Mouse (Mus musculus) midbrain, postnatal 0 days (tissue): ENCODE data around the gene Prmt8. TPM values are rescaled to one million over a fixed set of nuclear protein-coding genes. Genes with fewer than 3 reads are reported as not detected.

Experiments used
- ATAC-seq: fragments of 200-750 bp; cut with Nextera tagmentation; 2 replicates; pipeline ENCODE4 v1.8.0; 2017; ENCODE audit warnings: moderate number of reproducible peaks, mild to moderate bottlenecking, moderate TSS enrichment, moderate library complexity; ENCODE audit not compliant: low FRiP score
- DNase-seq: peaks from one replicate; pipeline ENCODE4 v3.0.0-alpha.2; 2015; ENCODE audit warnings: low spot score
- H3K27ac ChIP-seq: fragments of 300-500 bp; sonication (generic); 2 replicates; pipeline ENCODE4 v1.5.1; 2014; ENCODE audit warnings: low read depth, mild to moderate bottlenecking, low read length, mixed read lengths
- H3K27me3 ChIP-seq: fragments of 300-500 bp; sonication (generic); 2 replicates; pipeline ENCODE4 v1.6.1; 2014; ENCODE audit warnings: low read length, control low read depth, mixed read lengths; ENCODE audit not compliant: insufficient read depth
- H3K36me3 ChIP-seq: fragments of 300-500 bp; sonication (generic); 2 replicates; pipeline ENCODE4 v1.6.1; 2014; ENCODE audit warnings: low read length, control low read depth, mixed read lengths; ENCODE audit not compliant: insufficient read depth
- H3K4me1 ChIP-seq: fragments of 300-500 bp; sonication (generic); 2 replicates; pipeline ENCODE4 v1.6.1; 2014; ENCODE audit warnings: mild to moderate bottlenecking, control low read depth, antibody characterized with exemption, low read length, mixed read lengths; ENCODE audit not compliant: insufficient read depth
- H3K4me2 ChIP-seq: fragments of 300-500 bp; sonication (generic); 2 replicates; pipeline ENCODE4 v1.6.1; 2014; ENCODE audit warnings: low read depth, mild to moderate bottlenecking, low read length, mixed read lengths; ENCODE audit not compliant: poor library complexity, severe bottlenecking
- H3K4me3 ChIP-seq: fragments of 300-500 bp; sonication (generic); 2 replicates; pipeline ENCODE4 v1.5.1; 2014; ENCODE audit warnings: low read depth, mild to moderate bottlenecking, low read length, moderate library complexity
- H3K9ac ChIP-seq: fragments of 300-500 bp; sonication (generic); replicated peaks from 2 replicates; pipeline ENCODE4 v1.6.1; 2014; ENCODE audit warnings: mild to moderate bottlenecking, low read length, moderate library complexity, mixed read lengths; ENCODE audit not compliant: poor library complexity, severe bottlenecking
- H3K9me3 ChIP-seq: fragments of 300-500 bp; sonication (generic); 2 replicates; pipeline ENCODE4 v1.6.1; 2016; ENCODE audit warnings: low read length, control low read depth
- CTCF ChIP-seq: IDR thresholded peaks from 2 replicates; pipeline ENCODE4 v1.5.1; 2016; ENCODE audit warnings: antibody characterized with exemption, mild to moderate bottlenecking
- WGBS: fragments of 180-500 bp; shearing (Covaris S2); extraction: QIAGEN DNeasy Blood & Tissue Kit; methylation state at CpG from one replicate; pipeline ENCODE4 v1.1.7; 2014; 5-methylcytosine and 5-hydroxymethylcytosine counted together
- polyA plus RNA-seq: library from polyadenylated mRNA; unstranded; fragments of >200 nt; fragmentation: Nextera tagmentation; extraction: Ambion mirVana; gene quantifications from 2 replicates; pipeline ENCODE4 v1.2.1, GENCODE M21; 2015
- total RNA-seq: library from RNA; depleted of rRNA; stranded (reverse); fragments of >200 nt; gene quantifications from 2 replicates; pipeline ENCODE4 v1.2.3, GENCODE M21; 2014

Gene Prmt8
- total and polyA plus RNA-seq, 2 experiments from 2014 or later: 29.3 to 30.7 TPM

DNA sequence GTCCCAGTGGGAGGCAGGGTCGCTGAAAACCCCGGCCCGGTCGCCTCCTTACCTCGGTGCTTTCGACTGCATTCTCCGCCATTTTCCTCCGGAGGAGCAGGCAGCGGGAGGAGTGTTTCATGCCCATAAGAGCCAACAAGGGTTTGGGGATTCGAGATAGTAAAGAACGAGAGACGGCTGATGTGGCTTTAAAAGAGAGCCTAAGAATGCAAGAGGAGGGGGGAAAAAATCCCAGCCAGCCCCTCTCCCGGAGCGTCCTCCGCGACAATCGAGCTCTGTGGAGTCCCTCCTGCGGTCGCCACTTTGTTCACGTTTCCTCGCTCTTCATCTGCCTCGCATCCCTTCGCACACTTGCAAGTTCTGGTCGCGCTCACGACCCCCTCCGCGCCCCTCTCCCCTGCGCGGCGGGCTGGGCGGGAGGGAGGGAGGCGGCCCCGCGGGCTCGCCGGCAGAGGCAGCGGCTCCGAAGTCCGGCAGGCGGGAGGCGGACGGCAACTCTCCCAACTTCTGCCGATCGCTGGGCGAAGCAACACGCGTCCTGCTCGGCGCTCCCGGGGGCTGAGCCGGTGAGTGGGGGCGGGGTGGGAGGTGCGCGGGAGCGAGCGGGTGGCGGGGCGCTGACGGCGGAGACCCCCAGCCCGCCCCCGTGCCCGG is 524 bp downstream of the Prmt8 start:
- WGBS: under 1% methylated on average over 48 of the region's 64 CpGs
- H3K36me3 ChIP-seq: no peaks in the 10 kb centered on the region
- peak overlapping the region; percentile 91 for H3K4me2 ChIP-seq
- peak overlapping the region; percentile 69 for H3K27ac ChIP-seq
- H3K27me3 ChIP-seq: peaks cover 5% of the 10 kb centered on the region; the same call in 1 of the 2 replicates
- H3K4me1 ChIP-seq: peaks cover 12% of the 10 kb centered on the region; the same call in 1 of the 2 replicates
- DNase-seq (peak; percentile 58), ATAC-seq (peak; percentile 17)
- H3K4me3 ChIP-seq: peak overlapping the region; percentile 73
- no peaks in the 10 kb centered on the region for H3K9me3 ChIP-seq
- no peak for TF ChIP-seq CTCF
- peak overlapping the region; percentile 62 for H3K9ac ChIP-seq

DNA sequence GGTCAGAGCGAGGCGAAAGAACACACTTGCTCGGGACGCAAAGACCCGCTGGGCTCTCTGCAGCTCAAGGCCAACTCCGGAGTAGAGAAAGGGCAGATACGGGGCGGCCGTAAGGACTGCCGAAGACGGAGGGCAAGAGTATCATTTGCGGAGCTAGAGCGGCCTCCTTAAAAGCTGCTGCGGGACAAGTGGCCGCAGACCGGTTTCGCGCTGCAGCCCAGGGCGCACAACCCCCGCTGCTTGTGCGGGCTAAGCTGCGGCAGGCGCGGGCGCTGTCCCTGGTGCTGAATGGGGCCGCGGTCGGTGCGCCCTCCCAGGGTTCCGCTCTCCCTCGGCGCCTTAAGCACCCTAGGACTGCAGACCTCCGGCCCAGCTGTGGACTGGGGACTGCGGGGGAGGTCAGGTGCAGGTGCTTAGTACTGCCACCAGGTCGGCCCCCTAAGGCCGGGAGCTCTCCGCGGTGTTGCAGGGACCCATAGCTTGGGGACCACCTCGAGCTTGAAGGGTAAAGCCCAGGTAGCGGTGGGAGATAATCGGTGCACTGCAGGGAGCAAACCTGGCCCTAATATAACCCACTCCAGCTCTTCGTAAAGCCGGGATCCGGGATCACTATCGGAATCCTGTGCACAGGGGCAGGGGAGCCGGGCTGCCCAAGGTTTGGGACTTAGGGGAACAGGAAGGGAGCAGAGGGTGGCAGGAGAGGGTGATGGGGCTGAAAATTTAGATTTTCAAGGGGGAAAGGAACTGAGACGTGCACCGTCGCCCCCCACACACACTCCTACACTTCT is 1.4 kb downstream of the Prmt8 start:
- no peaks in the 10 kb centered on the region for H3K9me3 ChIP-seq
- H3K9ac ChIP-seq: peak overlapping the region; percentile 62
- 1% methylated on average over 48 of the region's 49 CpGs for WGBS
- ATAC-seq (peak; percentile 32; the same call in 1 of the 2 replicates), DNase-seq (peak; percentile 29)
- H3K27ac ChIP-seq: peak overlapping the region; percentile 69
- H3K4me3 ChIP-seq: peak overlapping the region; percentile 73
- no peaks in the 10 kb centered on the region for H3K36me3 ChIP-seq
- peaks cover 12% of the 10 kb centered on the region; the same call in 1 of the 2 replicates for H3K4me1 ChIP-seq
- H3K27me3 ChIP-seq: peaks cover 5% of the 10 kb centered on the region; the same call in 1 of the 2 replicates
- peak overlapping the region; percentile 91 for H3K4me2 ChIP-seq
- TF ChIP-seq CTCF: peak; percentile 29; the same call in 1 of the 2 replicates

GRCm38 (mm10) chr6:127767201-127767705 is 2.0 kb downstream of the Prmt8 start:
- 1% methylated on average over 18 of the region's 18 CpGs for WGBS

DNA sequence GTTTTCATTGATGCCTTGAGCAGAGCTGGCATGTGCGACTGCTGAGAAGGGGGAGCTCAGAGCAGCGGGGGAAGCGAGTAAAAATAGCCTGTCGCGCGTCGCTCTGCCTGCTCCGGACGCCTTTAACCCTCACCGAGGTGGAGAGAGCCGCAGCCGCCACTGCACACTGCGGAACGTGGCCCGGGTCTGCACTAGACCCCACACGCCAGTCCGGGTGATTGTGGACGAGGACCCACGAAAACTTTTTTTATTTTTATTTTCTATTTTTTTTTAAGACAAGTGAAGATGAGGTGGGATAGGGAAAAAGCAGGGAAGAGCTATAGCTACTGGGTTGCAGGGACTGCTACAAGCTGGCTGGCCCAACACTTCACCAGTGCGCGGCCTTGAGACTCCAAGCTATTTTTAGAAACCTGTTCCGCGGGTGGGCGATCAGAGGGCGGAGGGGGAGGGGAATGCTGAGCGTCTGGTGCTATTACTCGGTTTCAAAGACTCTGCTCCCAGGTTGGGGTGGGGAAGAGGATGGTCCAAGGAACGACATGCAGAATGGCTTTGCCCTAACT is 2.6 kb downstream of the Prmt8 start:
- Histone ChIP-seq H3K4me1 (peaks cover 12% of the 10 kb centered on the region; the same call in 1 of the 2 replicates), H3K9ac (peak overlapping the region; percentile 62), H3K27ac (peak overlapping the region; percentile 69), H3K4me2 (peak overlapping the region; percentile 91), H3K27me3 (peaks cover 5% of the 10 kb centered on the region; the same call in 1 of the 2 replicates), H3K4me3 (peak overlapping the region; percentile 73), H3K36me3 (no peaks in the 10 kb centered on the region), H3K9me3 (no peaks in the 10 kb centered on the region)
- DNase-seq (peak; percentile 65), ATAC-seq (no peak; the same call in none of the 2 replicates)
- TF ChIP-seq CTCF: no peak
- WGBS: under 1% methylated on average over 28 of the region's 28 CpGs

More at GRCm38 (mm10) chr6:127767201-127767705, 2.0 kb downstream of the Prmt8 start:
- TF ChIP-seq CTCF: peak; percentile 59
- peak overlapping the region; percentile 91 for H3K4me2 ChIP-seq
- H3K9me3 ChIP-seq: no peaks in the 10 kb centered on the region
- H3K4me3 ChIP-seq: peak overlapping the region; percentile 73
- peak overlapping the region; percentile 62 for H3K9ac ChIP-seq
- H3K36me3 ChIP-seq: no peaks in the 10 kb centered on the region
- H3K4me1 ChIP-seq: peaks cover 12% of the 10 kb centered on the region; the same call in 1 of the 2 replicates
- peaks cover 5% of the 10 kb centered on the region; the same call in 1 of the 2 replicates for H3K27me3 ChIP-seq
- peak overlapping the region; percentile 69 for H3K27ac ChIP-seq
- DNase-seq (peak; percentile 50), ATAC-seq (peak; percentile 34)

- peaks cover 5% of the 10 kb centered on the region; the same call in 1 of the 2 replicates for H3K27me3 ChIP-seq
- H3K4me3 ChIP-seq: peak overlapping the region; percentile 73
- DNase-seq: peak; percentile 43
- no peak for TF ChIP-seq CTCF
- no peaks in the 10 kb centered on the region for H3K9me3 ChIP-seq
- ATAC-seq: no peak; the same call in 1 of the 2 replicates
- H3K4me1 ChIP-seq: peaks cover 12% of the 10 kb centered on the region; the same call in 1 of the 2 replicates
- WGBS: 13% methylated on average over 9 of the region's 11 CpGs
- H3K9ac ChIP-seq: no peak overlapping the region
- H3K36me3 ChIP-seq: no peaks in the 10 kb centered on the region
- no peak overlapping the region for H3K27ac ChIP-seq
- peak overlapping the region; percentile 91 for H3K4me2 ChIP-seq
Observed at GRCm38 (mm10) chr6:127766041-127766604, 3.1 kb downstream of the Prmt8 start.
